Comparison of ENCODE assay signal across 8 mouse cellular contexts in genomic region chr8:37131988-37132387, GRCm38 (mm10).
A peak's percentile ranks its signal among the peaks of the same experiment; 100 is the strongest.
DNase-seq lines count a peak whose midpoint lies in the region; ATAC-seq and TF ChIP-seq lines count a peak whose summit lies in the region.

No protein-coding gene starts in this region.

- in situ Hi-C loops in Patski (cut with MboI; ENCODE audit: low pct_unique_long_range_greater_than_20kb): no loop called here

- no peak overlapping the region for H3K27ac ChIP-seq in forebrain, embryonic 14.5 days (ENCODE audit: low read depth, low read length)

- ATAC-seq in Patski: peak; percentile 31
- peak; percentile 42; the same call in 1 of the 2 replicates for ATAC-seq in forebrain, embryonic 14.5 days

- H3K9ac ChIP-seq in forebrain, embryonic 14.5 days (ENCODE audit: low read length): no peak overlapping the region

- CTCF ChIA-PET in Patski (lab: Charles Lee): interaction anchor here (1.6 kb wide), 1 partner anchor 27 kb away, joined by 4 read pairs; no protein-coding TSS in a partner anchor

- H3K4me3 ChIP-seq in forebrain, embryonic 14.5 days (ENCODE audit: low read depth, low read length): no peak overlapping the region

- POLR2A ChIA-PET in Patski (lab: Charles Lee): no interaction called here

- no peaks in the 10 kb centered on the region for H3K4me1 ChIP-seq in forebrain, embryonic 14.5 days (ENCODE audit: control insufficient read depth, insufficient read depth, low read length)

- peak; percentile 5 to 14 for DNase-seq in layer of hippocampus, postnatal 10 days (ENCODE audit: low spot score in 2 of 2)
- DNase-seq in layer of hippocampus, adult 8-10 months (ENCODE audit: low spot score in 2 of 2): no peak
- DNase-seq in Patski (ENCODE audit: low read depth, low spot score): no peak
- DNase-seq in forebrain, embryonic 14.5 days (ENCODE audit: low spot score): peak; percentile 72
- peak; percentile 52 for DNase-seq in mesoderm, embryonic 11.5 days (ENCODE audit: low read depth, low spot score)
- DNase-seq in adrenal gland, adult 18-20 months (ENCODE audit: low spot score in 2 of 2): no peak
- DNase-seq in adrenal gland, postnatal 10 days: no peak
- DNase-seq in urinary bladder, postnatal 14 days (ENCODE audit: low spot score): no peak

- peaks cover 13% of the 10 kb centered on the region for H3K27me3 ChIP-seq in Patski
- H3K27me3 ChIP-seq in forebrain, embryonic 14.5 days (replicated peaks; ENCODE audit: control insufficient read depth, insufficient read depth, low read length): no peaks in the 10 kb centered on the region

- H3K4me2 ChIP-seq in forebrain, embryonic 14.5 days (ENCODE audit: low read length): no peak overlapping the region

- WGBS in forebrain, embryonic 14.5 days: 17% methylated on average over 4 of the region's 4 CpGs

- H3K36me3 ChIP-seq in forebrain, embryonic 14.5 days (ENCODE audit: control insufficient read depth, insufficient read depth, low read length): no peaks in the 10 kb centered on the region

- no peaks in the 10 kb centered on the region for H3K9me3 ChIP-seq in forebrain, embryonic 14.5 days (replicated peaks; ENCODE audit: control insufficient read depth, low read length)

- no peak for TF ChIP-seq CTCF in Patski (IDR thresholded peaks at IDR 0.05)

Comparison
In these comparisons a context has a peak if more than half of its experiments do, and no peak if none do; other contexts are left out.
1. DNase-seq: peak in layer of hippocampus, postnatal 10 days (2 of 2), forebrain, embryonic 14.5 days (single experiment) and mesoderm, embryonic 11.5 days (single experiment); none in layer of hippocampus, adult 8-10 months (0 of 2), Patski (single experiment), adrenal gland, adult 18-20 months (0 of 2), adrenal gland, postnatal 10 days (single experiment) and urinary bladder, postnatal 14 days (single experiment).